Mouse (Mus musculus) olfactory bulb, adult 2 months (tissue): Measurements from ENCODE around the gene Snrk.

Source experiments
- CTCF ChIP-seq: fragments of 200-500 bp; IDR thresholded peaks from 2 replicates; pipeline ENCODE4 v1.5.1; 2012; ENCODE audit warnings: low read depth, mild to moderate bottlenecking, low read length, moderate library complexity; ENCODE audit not compliant: insufficient read depth
- POLR2A ChIP-seq: fragments of 200-500 bp; IDR thresholded peaks from 2 replicates; pipeline ENCODE4 v1.6.1; 2012; ENCODE audit warnings: mild to moderate bottlenecking, low read depth, low read length, moderate library complexity; ENCODE audit not compliant: insufficient read depth

DNA sequence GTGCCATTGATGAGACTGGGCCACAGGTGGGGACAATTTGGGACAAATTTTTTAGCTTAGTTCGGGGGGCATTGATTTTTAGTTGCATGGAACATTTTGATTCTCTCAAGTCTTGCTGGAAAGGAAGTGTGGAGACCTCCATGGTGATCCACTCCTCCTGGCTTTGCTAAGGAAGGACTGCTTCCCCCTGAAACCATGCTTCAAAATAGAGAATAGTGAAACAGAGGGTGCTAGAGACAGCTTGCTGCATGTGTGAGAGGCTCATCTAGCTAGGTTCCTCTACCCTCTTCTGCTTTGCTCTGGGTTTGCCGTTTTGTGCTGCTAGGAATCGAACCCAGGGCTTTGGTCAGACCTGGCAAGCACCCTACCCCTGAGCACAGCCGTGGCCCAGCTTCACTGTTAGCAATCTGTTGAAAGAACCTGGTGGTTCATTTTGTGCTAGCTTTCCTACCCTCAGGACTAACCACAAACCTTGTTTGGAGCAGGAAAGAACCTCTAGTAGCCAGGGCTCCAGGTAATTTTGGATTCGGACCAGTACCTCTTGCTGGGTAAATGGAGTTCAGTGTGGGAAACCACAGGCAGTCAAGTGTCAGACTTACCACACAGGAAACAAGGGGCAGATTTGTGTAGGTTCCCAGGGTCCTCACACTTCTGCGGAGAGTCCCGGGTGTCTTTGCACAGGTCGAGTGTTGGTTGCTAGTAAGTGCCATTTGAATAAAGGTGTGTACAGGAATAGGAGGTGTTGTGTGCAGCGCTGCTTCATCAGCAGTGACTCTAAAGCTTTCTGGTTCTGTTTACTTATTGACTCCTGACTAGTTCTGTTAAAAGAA is 33.1 kb downstream of the Snrk start:
- TF ChIP-seq POLR2A (no peak), CTCF (no peak)
